ENCODE assay signal across 9 mouse cellular contexts in the genomic region with DNA sequence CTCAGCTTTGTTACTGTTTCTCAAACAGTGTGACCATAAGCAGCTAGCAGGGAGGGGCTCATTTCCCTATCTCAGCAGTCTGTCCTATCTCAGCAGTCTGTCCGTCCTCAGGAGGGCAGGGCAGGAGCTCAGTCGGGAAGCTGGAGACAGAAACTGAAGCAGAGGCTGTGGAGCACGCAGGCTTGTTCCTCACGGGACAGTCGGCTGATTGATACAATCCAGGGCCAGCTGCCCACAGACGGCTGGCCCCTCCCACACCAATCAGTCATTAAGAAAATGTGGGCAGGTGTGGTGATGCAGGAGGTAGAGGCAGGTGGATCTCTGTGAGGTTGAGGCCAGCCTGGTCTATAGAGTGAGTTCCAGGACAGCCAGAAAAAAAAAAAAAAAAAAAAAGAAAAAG. TPM values are rescaled to one million over a fixed set of nuclear protein-coding genes. Genes with fewer than 3 reads are reported as not detected.
A peak's percentile ranks its signal among the peaks of the same experiment; 100 is the strongest.
DNase-seq lines count a peak whose midpoint lies in the region; ATAC-seq and TF ChIP-seq lines count a peak whose summit lies in the region.
"Had no signal": no experiment of that assay in that cellular context is flagged by ENCODE, and none has a peak within 500 bp of the region (broad histone marks: within the 10 kb centered on the region; RNA-seq: fewer than 3 reads in every experiment).

No protein-coding gene starts in this region.

- H3K9me3 ChIP-seq in intestine, postnatal 0 days (ENCODE audit: control insufficient read depth), result no peaks in the 10 kb centered on the region
- no peaks in the 10 kb centered on the region for H3K9me3 ChIP-seq in stomach, postnatal 0 days (ENCODE audit: control insufficient read depth, low read length)
- H3K9me3 ChIP-seq in forebrain, embryonic 14.5 days (replicated peaks; ENCODE audit: control insufficient read depth, low read length), result no peaks in the 10 kb centered on the region
- H3K9me3 ChIP-seq: neural tube, embryonic 12.5 days had no signal

- peaks cover 2% of the 10 kb centered on the region; the same call in 1 of the 2 replicates for H3K4me1 ChIP-seq in cerebellum, adult 2 months (ENCODE audit: control insufficient read depth, insufficient read depth, low read length)
- H3K4me1 ChIP-seq in intestine, postnatal 0 days (replicated peaks; ENCODE audit: control insufficient read depth, insufficient read depth, low read length), result 0 out of 2 replicates have a peak, but pooled peaks cover 6% of the 10 kb centered on the region
- H3K4me1 ChIP-seq in stomach, postnatal 0 days (replicated peaks; ENCODE audit: control insufficient read depth, insufficient read depth), result no peaks in the 10 kb centered on the region
- no peaks in the 10 kb centered on the region for H3K4me1 ChIP-seq in forebrain, embryonic 14.5 days (ENCODE audit: control insufficient read depth, insufficient read depth, low read length)

- no peak overlapping the region for H3K4me3 ChIP-seq in cerebellum, adult 2 months (replicated peaks; ENCODE audit: insufficient read depth, low read depth, low read length)
- no peak overlapping the region for H3K4me3 ChIP-seq in layer of hippocampus, adult 2 months
- H3K4me3 ChIP-seq in intestine, postnatal 0 days (ENCODE audit: low read depth, low read length), result no peak overlapping the region
- H3K4me3 ChIP-seq in stomach, postnatal 0 days (ENCODE audit: low read depth, low read length), result no peak overlapping the region
- H3K4me3 ChIP-seq in forebrain, embryonic 14.5 days (ENCODE audit: low read depth, low read length), result no peak overlapping the region
- H3K4me3 ChIP-seq: neural tube, embryonic 12.5 days had no signal

- no peak for TF ChIP-seq CTCF in cerebellum, adult 2 months (IDR thresholded peaks at IDR 0.05; ENCODE audit: borderline replicate concordance, insufficient read depth, low read depth, low read length)
- no peak for TF ChIP-seq CTCF in layer of hippocampus, adult 2 months (conservative IDR thresholded peaks at IDR 0.05)
- TF ChIP-seq CTCF in intestine, postnatal 0 days (IDR thresholded peaks at IDR 0.05; ENCODE audit: low read depth), result peak; percentile 37
- TF ChIP-seq CTCF in stomach, postnatal 0 days (IDR thresholded peaks at IDR 0.05; ENCODE audit: low read depth), result no peak

- no peak overlapping the region for H3K9ac ChIP-seq in intestine, postnatal 0 days (ENCODE audit: low read depth, low read length)
- H3K9ac ChIP-seq in stomach, postnatal 0 days (ENCODE audit: low read length), result no peak overlapping the region
- no peak overlapping the region for H3K9ac ChIP-seq in forebrain, embryonic 14.5 days (ENCODE audit: low read length)
- H3K9ac ChIP-seq: neural tube, embryonic 12.5 days had no signal

- H3K27me3 ChIP-seq in cerebellum, adult 2 months (ENCODE audit: control insufficient read depth, insufficient read depth, low read length), result no peaks in the 10 kb centered on the region
- H3K27me3 ChIP-seq in intestine, postnatal 0 days (replicated peaks; ENCODE audit: control insufficient read depth, insufficient read depth, low read length), result no peaks in the 10 kb centered on the region
- no peaks in the 10 kb centered on the region for H3K27me3 ChIP-seq in stomach, postnatal 0 days (ENCODE audit: control insufficient read depth, insufficient read depth, low read length)
- H3K27me3 ChIP-seq in forebrain, embryonic 14.5 days (replicated peaks; ENCODE audit: control insufficient read depth, insufficient read depth, low read length), result no peaks in the 10 kb centered on the region
- H3K27me3 ChIP-seq: neural tube, embryonic 12.5 days had no signal

- no peaks in the 10 kb centered on the region for H3K36me3 ChIP-seq in intestine, postnatal 0 days (ENCODE audit: control insufficient read depth, insufficient read depth)
- no peaks in the 10 kb centered on the region for H3K36me3 ChIP-seq in stomach, postnatal 0 days (ENCODE audit: control insufficient read depth, insufficient read depth, low read length)
- H3K36me3 ChIP-seq in forebrain, embryonic 14.5 days (ENCODE audit: control insufficient read depth, insufficient read depth, low read length), result no peaks in the 10 kb centered on the region
- H3K36me3 ChIP-seq: neural tube, embryonic 12.5 days had no signal

- 31% methylated on average over 6 of the region's 6 CpGs for WGBS in cerebellum, adult 2 months
- WGBS in intestine, postnatal 0 days, result 4% methylated on average over 6 of the region's 6 CpGs
- WGBS in stomach, postnatal 0 days, result 3% methylated on average over 6 of the region's 6 CpGs
- 36% methylated on average over 6 of the region's 6 CpGs for WGBS in forebrain, embryonic 14.5 days

- no peak for ATAC-seq in cerebellum, adult (ENCODE audit: insufficient number of reproducible peaks, low FRiP score, low TSS enrichment)
- ATAC-seq in intestine, postnatal 0 days, result peak; percentile 87
- ATAC-seq in stomach, postnatal 0 days (ENCODE audit: low FRiP score, low TSS enrichment), result peak; percentile 65
- ATAC-seq in forebrain, embryonic 14.5 days, result no peak

- peak overlapping the region; percentile 22; the same call in 1 of the 2 replicates for H3K4me2 ChIP-seq in intestine, postnatal 0 days (replicated peaks; ENCODE audit: low read depth)
- H3K4me2 ChIP-seq in stomach, postnatal 0 days (replicated peaks; ENCODE audit: low read depth), result no peak overlapping the region
- H3K4me2 ChIP-seq in forebrain, embryonic 14.5 days (ENCODE audit: low read length), result no peak overlapping the region
- H3K4me2 ChIP-seq: neural tube, embryonic 12.5 days had no signal

- DNase-seq in cerebellum, adult 2 months, result peak; percentile 1 to 6
- peak; percentile 1 for DNase-seq in layer of hippocampus, adult 9-11 months
- no peak for DNase-seq in layer of hippocampus, adult 2 months (ENCODE audit: low spot score in 2 of 2)
- DNase-seq in adrenal gland, adult 8-10 months, result peak; percentile 19
- DNase-seq in stomach, postnatal 0 days (ENCODE audit: low spot score), result peak; percentile 64
- no peak for DNase-seq in forebrain, embryonic 14.5 days (ENCODE audit: low spot score)

- no peak overlapping the region for H3K27ac ChIP-seq in cerebellum, adult 2 months (ENCODE audit: insufficient read depth, low read length)
- H3K27ac ChIP-seq in layer of hippocampus, adult 2 months, result no peak overlapping the region
- peak overlapping the region; percentile 88 for H3K27ac ChIP-seq in intestine, postnatal 0 days (ENCODE audit: low read depth, low read length)
- peak overlapping the region; percentile 9; the same call in 1 of the 2 replicates for H3K27ac ChIP-seq in stomach, postnatal 0 days (replicated peaks)
- no peak overlapping the region for H3K27ac ChIP-seq in forebrain, embryonic 14.5 days (ENCODE audit: low read depth, low read length)
- H3K27ac ChIP-seq: neural tube, embryonic 12.5 days had no signal

- TF ChIP-seq POLR2A in cerebellum, adult 2 months (IDR thresholded peaks at IDR 0.05; ENCODE audit: borderline replicate concordance, insufficient read depth, low read length), result no peak

- no peak for TF ChIP-seq EP300 in stomach, postnatal 0 days (optimal IDR thresholded peaks at IDR 0.05)

RNA-seq across cellular contexts. Expression of a gene that starts 52.5 kb away (rescaled TPM):
- polyA plus RNA-seq in cerebellum, adult 2 months (2012; rRNA removed), result 1.8 and 2.0 TPM in 2 replicates
- under 1 TPM; 0.72 to 0.81 TPM for total RNA-seq in layer of hippocampus, adult 2 months (2021)
- total RNA-seq in adrenal gland, adult 8-10 months (2022), result 10 to 100 TPM; 26.8 to 54.4 (median 40.8) TPM
- 8.9 and 9.5 TPM in 2 replicates for polyA plus RNA-seq in intestine, postnatal 0 days (2015; fragmentation: Nextera tagmentation; extraction: Ambion mirVana)
- polyA plus RNA-seq in stomach, postnatal 0 days (2015; fragmentation: Nextera tagmentation; extraction: Ambion mirVana), result 21.9 and 26.7 TPM in 2 replicates
- 3.7 and 3.9 TPM in 2 replicates for polyA plus RNA-seq in forebrain, embryonic 14.5 days (2014; fragmentation: Nextera tagmentation; extraction: Ambion mirVana)

RNA-seq across cellular contexts. Expression of a gene that starts 56.1 kb away (rescaled TPM):
- polyA plus RNA-seq in cerebellum, adult 2 months (2012; rRNA removed), result 53.5 and 59.4 TPM in 2 replicates
- total RNA-seq in layer of hippocampus, adult 2 months (2021), result 10 to 100 TPM; 38.1 to 43.9 TPM
- total RNA-seq in adrenal gland, adult 8-10 months (2022), result 100 to 1,000 TPM in 2 of 4 experiments, 10 to 100 TPM in 2; 85.7 to 181 (median 114) TPM
- polyA plus RNA-seq in intestine, postnatal 0 days (2015; fragmentation: Nextera tagmentation; extraction: Ambion mirVana), result 22.4 and 26.6 TPM in 2 replicates
- 4.5 and 6.0 TPM in 2 replicates for polyA plus RNA-seq in stomach, postnatal 0 days (2015; fragmentation: Nextera tagmentation; extraction: Ambion mirVana)
- 10.9 and 12.0 TPM in 2 replicates for polyA plus RNA-seq in forebrain, embryonic 14.5 days (2014; fragmentation: Nextera tagmentation; extraction: Ambion mirVana)

Comparison
In these comparisons a context has a peak if more than half of its experiments do, and no peak if none do; other contexts are left out.
1. DNase-seq: peak in cerebellum, adult 2 months (2 of 2), layer of hippocampus, adult 9-11 months (single experiment), adrenal gland, adult 8-10 months (single experiment) and stomach, postnatal 0 days (single experiment); none in layer of hippocampus, adult 2 months (0 of 2) and forebrain, embryonic 14.5 days (single experiment).
2. H3K27ac ChIP-seq: peak in intestine, postnatal 0 days (single experiment) and stomach, postnatal 0 days (single experiment); none in cerebellum, adult 2 months (single experiment), layer of hippocampus, adult 2 months (single experiment) and forebrain, embryonic 14.5 days (single experiment).
3. ATAC-seq: peak in intestine, postnatal 0 days (single experiment) and stomach, postnatal 0 days (single experiment); none in cerebellum, adult (single experiment) and forebrain, embryonic 14.5 days (single experiment).